ENCODE assay signal across 9 mouse cellular contexts in genomic region chr1:55210202-55210965, GRCm38 (mm10). TPM values are rescaled to one million over a fixed set of nuclear protein-coding genes. Genes with fewer than 3 reads are reported as not detected.
A peak's percentile ranks its signal among the peaks of the same experiment; 100 is the strongest.
DNase-seq lines count a peak whose midpoint lies in the region; ATAC-seq and TF ChIP-seq lines count a peak whose summit lies in the region.
"Had no signal": no experiment of that assay in that cellular context is flagged by ENCODE, and none has a peak within 500 bp of the region (broad histone marks: within the 10 kb centered on the region; RNA-seq: fewer than 3 reads in every experiment).

No protein-coding gene starts in this region.

- H3K9me3 ChIP-seq in midbrain, embryonic 11.5 days (ENCODE audit: control insufficient read depth, low read length): no peaks in the 10 kb centered on the region
- H3K9me3 ChIP-seq: forebrain, embryonic 12.5 days had no signal

- peak overlapping the region; percentile 9; the same call in 1 of the 2 replicates for H3K27ac ChIP-seq in heart, adult 2 months
- peak overlapping the region; percentile 20; the same call in 1 of the 2 replicates for H3K27ac ChIP-seq in small intestine, adult 2 months (ENCODE audit: insufficient read depth, low read depth, low read length)
- no peak overlapping the region for H3K27ac ChIP-seq in midbrain, embryonic 11.5 days (ENCODE audit: low read depth, low read length)
- H3K27ac ChIP-seq: forebrain, embryonic 12.5 days had no signal

- intact Hi-C loops in heart, adult 2 months (cut with DNase I): no loop called here
- intact Hi-C loops in heart, postnatal 10 days (cut with DNase I): no loop called here

- peak in 1 of 2 experiments; percentile 54 for DNase-seq in heart, adult 2 months
- no peak for DNase-seq in heart, postnatal 10 days
- DNase-seq in ES-CJ7 (ENCODE audit: low read depth, low spot score): peak; percentile 73
- DNase-seq in kidney, postnatal 14 days: peak; percentile 30
- no peak for DNase-seq in neural tube, embryonic 10.5 days (ENCODE audit: extremely low spot score, low spot score)
- DNase-seq in frontal cortex, postnatal 36 days (ENCODE audit: low spot score in 2 of 2): no peak
- DNase-seq in midbrain, embryonic 11.5 days (ENCODE audit: low spot score, missing footprints): no peak

- H3K4me2 ChIP-seq in midbrain, embryonic 11.5 days: no peak overlapping the region
- H3K4me2 ChIP-seq: forebrain, embryonic 12.5 days had no signal

- no peak for TF ChIP-seq CTCF in heart, adult 2 months (IDR thresholded peaks at IDR 0.05)
- TF ChIP-seq CTCF in small intestine, adult 2 months (IDR thresholded peaks at IDR 0.05; ENCODE audit: extremely low read depth, insufficient read length, insufficient replicate concordance, low read depth, low read length): no peak

- ATAC-seq in midbrain, embryonic 11.5 days (ENCODE audit: low FRiP score): no peak

- no peaks in the 10 kb centered on the region for H3K36me3 ChIP-seq in heart, adult 2 months (ENCODE audit: control insufficient read depth, insufficient read depth, low read length)
- H3K36me3 ChIP-seq in small intestine, adult 2 months (ENCODE audit: control insufficient read depth, insufficient read depth, low read length): no peaks in the 10 kb centered on the region
- no peaks in the 10 kb centered on the region for H3K36me3 ChIP-seq in midbrain, embryonic 11.5 days (ENCODE audit: control insufficient read depth, insufficient read depth, low read length)
- H3K36me3 ChIP-seq: forebrain, embryonic 12.5 days had no signal

- no peaks in the 10 kb centered on the region for H3K79me2 ChIP-seq in heart, adult 2 months (replicated peaks; ENCODE audit: control insufficient read depth, insufficient read depth, low read length)

- peaks cover 2% of the 10 kb centered on the region; the same call in 1 of the 2 replicates for H3K4me1 ChIP-seq in heart, adult 2 months (ENCODE audit: control insufficient read depth, insufficient read depth, low read length)
- peaks cover 8% of the 10 kb centered on the region; the same call in 1 of the 2 replicates for H3K4me1 ChIP-seq in small intestine, adult 2 months (ENCODE audit: control insufficient read depth, insufficient read depth, insufficient read length, low read length)
- 0 out of 2 replicates have a peak, but pooled peaks cover 3% of the 10 kb centered on the region for H3K4me1 ChIP-seq in midbrain, embryonic 11.5 days (ENCODE audit: control insufficient read depth, insufficient read depth, low read length)

- no peak overlapping the region for H3K9ac ChIP-seq in heart, adult 2 months (ENCODE audit: low read depth, low read length)
- no peak overlapping the region for H3K9ac ChIP-seq in midbrain, embryonic 11.5 days (ENCODE audit: low read length)
- H3K9ac ChIP-seq: forebrain, embryonic 12.5 days had no signal

- H3K27me3 ChIP-seq in heart, adult 2 months (ENCODE audit: control insufficient read depth, insufficient read depth, low read length): no peaks in the 10 kb centered on the region
- H3K27me3 ChIP-seq in small intestine, adult 2 months (ENCODE audit: control insufficient read depth, insufficient read depth, low read length): no peaks in the 10 kb centered on the region
- no peaks in the 10 kb centered on the region for H3K27me3 ChIP-seq in midbrain, embryonic 11.5 days (ENCODE audit: control insufficient read depth, insufficient read depth, low read length)

- H3K4me3 ChIP-seq in heart, adult 2 months: peak overlapping the region; percentile 3; the same call in 1 of the 2 replicates
- peak overlapping the region; percentile 12; the same call in 1 of the 2 replicates for H3K4me3 ChIP-seq in small intestine, adult 2 months (ENCODE audit: low read depth, low read length)
- no peak overlapping the region for H3K4me3 ChIP-seq in midbrain, embryonic 11.5 days (ENCODE audit: low read depth, low read length)
- H3K4me3 ChIP-seq: forebrain, embryonic 12.5 days had no signal

- WGBS in heart, adult 2 months: 36% methylated on average over 12 of the region's 12 CpGs
- WGBS in small intestine, adult 2 months: 29% methylated on average over 12 of the region's 12 CpGs
- 50% methylated on average over 12 of the region's 12 CpGs for WGBS in midbrain, embryonic 11.5 days

- TF ChIP-seq POLR2A in heart, adult 2 months (IDR thresholded peaks at IDR 0.05; ENCODE audit: insufficient read depth, low read depth, low read length): no peak
- no peak for TF ChIP-seq POLR2A in small intestine, adult 2 months (IDR thresholded peaks at IDR 0.05; ENCODE audit: low read depth, low read length)

- no peak for TF ChIP-seq EP300 in heart, adult 2 months (IDR thresholded peaks at IDR 0.05; ENCODE audit: insufficient read depth, low read depth, low read length)

RNA-seq across cellular contexts. Expression of gene Rftn2, which starts 16.2 kb away (rescaled TPM):
- 10 to 100 TPM; 12.1 to 12.8 TPM for total RNA-seq in heart, adult 2 months (2021)
- 2.7 and 6.4 TPM in 2 replicates for polyA plus RNA-seq in heart, adult 2 months (2012; rRNA removed)
- total RNA-seq in heart, postnatal 10 days (2021): 10 to 100 TPM; 12.4 to 14.1 TPM
- 0.53 and 0.85 TPM in 2 replicates for polyA plus RNA-seq in small intestine, adult 2 months (2012; rRNA removed)
- polyA plus RNA-seq in midbrain, embryonic 11.5 days (2014; fragmentation: Nextera tagmentation; extraction: Ambion mirVana): 6.4 and 7.3 TPM in 2 replicates

RNA-seq across cellular contexts. Expression of gene Mars2, which starts 26.6 kb away (rescaled TPM):
- 1 to 10 TPM; 5.0 to 5.3 TPM for total RNA-seq in heart, adult 2 months (2021)
- polyA plus RNA-seq in heart, adult 2 months (2012; rRNA removed): 2.0 and 3.6 TPM in 2 replicates
- 1 to 10 TPM; 4.2 to 5.5 TPM for total RNA-seq in heart, postnatal 10 days (2021)
- polyA plus RNA-seq in small intestine, adult 2 months (2012; rRNA removed): 1.4 and 1.7 TPM in 2 replicates
- polyA plus RNA-seq in midbrain, embryonic 11.5 days (2014; fragmentation: Nextera tagmentation; extraction: Ambion mirVana): 2.8 and 2.9 TPM in 2 replicates

Comparison
In these comparisons a context has a peak if more than half of its experiments do, and no peak if none do; other contexts are left out.
1. DNase-seq: peak in ES-CJ7 (single experiment) and kidney, postnatal 14 days (single experiment); none in heart, postnatal 10 days (0 of 2), neural tube, embryonic 10.5 days (single experiment), frontal cortex, postnatal 36 days (0 of 2) and midbrain, embryonic 11.5 days (single experiment).